Mouse (Mus musculus) adrenal gland, postnatal 10 days (tissue): ENCODE measurements around the gene Zfp300. TPM values are rescaled to one million over a fixed set of nuclear protein-coding genes. Genes with fewer than 3 reads are reported as not detected.

Source experiments
- DNase-seq: peaks from one replicate; pipeline ENCODE4 v3.0.0; 2021; ENCODE audit warnings: mixed read lengths
- long read RNA-seq, 2 experiments: library from polyadenylated mRNA; stranded (forward); transcript quantifications; one replicate each; pipeline ENCODE4 v2.0.0; 2021
- total RNA-seq, 2 experiments: library from RNA; stranded (reverse); gene quantifications; 2 replicates each; pipeline ENCODE4 v1.2.3; 2021

The Zfp300 gene
- 1 to 10 TPM; 1.5 to 2.9 TPM for total RNA-seq
- long read RNA-seq, experiment 1, partial matches to known transcripts, result 0 of 2 reads
- long read RNA-seq, experiment 1, other reads (novel, unspliced or antisense), result 2 of 2 reads
- long read RNA-seq, experiment 2, result 0 reads

DNA sequence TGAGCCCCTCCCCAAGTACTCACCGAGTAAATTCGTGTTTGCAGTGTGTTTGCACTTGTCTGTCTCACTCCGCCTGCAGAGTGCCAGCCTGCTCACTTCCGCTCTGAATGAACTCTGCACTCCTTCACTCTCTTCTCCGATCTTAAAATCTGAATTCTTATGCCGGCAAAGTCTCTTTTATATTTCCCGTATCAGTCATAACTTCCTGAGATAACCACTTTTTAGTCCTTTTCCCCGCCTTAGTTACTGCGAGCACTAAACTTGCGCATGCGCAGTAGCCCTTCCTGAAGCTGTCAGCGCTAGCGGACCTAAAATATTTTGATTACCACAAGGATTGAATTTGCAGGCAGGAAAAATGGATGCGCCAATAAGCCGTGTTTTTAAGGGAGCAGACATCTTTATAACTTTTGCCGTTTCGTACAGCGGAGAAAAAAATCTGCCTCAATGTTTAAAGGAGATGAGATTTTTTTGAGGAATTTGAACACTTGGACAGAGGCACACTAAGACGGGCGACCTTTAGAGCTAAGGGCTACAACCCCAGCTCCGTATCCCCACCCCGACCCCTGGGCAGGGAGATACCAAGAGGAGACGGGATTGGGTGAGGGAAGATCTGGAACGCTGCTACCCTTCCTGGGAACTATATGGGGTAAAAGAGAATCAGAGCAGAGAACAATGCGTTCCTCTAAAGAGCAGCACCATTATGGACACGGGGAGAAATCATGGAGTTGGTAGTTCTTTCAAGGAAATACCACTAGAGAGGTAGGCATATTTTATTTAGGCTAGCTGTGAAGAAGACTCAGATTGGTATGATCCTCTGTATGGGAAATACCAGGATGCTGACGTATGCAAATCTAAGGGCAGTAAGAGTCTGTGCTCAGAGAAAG, at the start of gene Zfp300:
TSS of gene Zfp300 (minus strand) at position 545 of the 884 bp plus-strand sequence.
- peak; percentile 73 for DNase-seq

DNA sequence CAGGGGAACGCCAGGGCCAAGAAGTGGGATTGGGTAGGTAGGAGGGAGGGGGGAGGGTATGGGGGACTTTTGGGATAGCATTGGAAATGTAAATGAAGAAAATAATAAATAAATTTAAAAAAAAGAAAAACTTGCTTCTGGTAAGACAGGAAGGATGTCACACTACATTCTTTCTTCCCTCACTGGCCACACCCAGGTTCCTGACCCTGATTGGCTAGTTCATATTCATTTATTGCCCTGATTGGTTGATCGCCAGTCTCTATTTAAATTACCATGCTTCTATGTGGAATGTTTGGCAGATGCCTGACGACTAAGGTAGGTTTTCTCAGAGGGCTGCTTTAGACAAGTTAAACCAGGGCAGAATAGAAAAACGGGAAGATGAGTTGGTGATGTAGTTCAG, 26.2 kb upstream of the Zfp300 start, which contains the start of gene Ssxa1:
TSS of gene Ssxa1 (plus strand) at position 301 of the 400 bp plus-strand sequence.
- DNase-seq, result no peak

DNA sequence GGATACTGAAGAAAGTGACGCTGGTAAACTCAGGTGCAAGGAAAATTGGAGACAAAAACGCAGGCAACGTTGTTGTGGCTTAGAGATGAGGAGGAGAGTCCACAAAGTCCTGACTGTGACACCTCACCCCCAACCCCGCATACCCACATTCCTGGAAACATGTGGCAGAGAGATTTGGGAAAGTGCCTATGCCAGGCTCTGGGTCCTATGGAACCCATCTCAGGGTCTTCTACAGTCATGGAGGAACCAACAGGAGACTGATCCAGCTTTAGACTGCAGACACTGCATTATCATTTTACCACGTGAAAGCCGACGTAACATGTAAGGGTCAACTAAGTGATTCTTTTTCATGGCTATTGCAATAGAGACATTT, 526 bp upstream of the Zfp300 start:
- no peak for DNase-seq

DNA sequence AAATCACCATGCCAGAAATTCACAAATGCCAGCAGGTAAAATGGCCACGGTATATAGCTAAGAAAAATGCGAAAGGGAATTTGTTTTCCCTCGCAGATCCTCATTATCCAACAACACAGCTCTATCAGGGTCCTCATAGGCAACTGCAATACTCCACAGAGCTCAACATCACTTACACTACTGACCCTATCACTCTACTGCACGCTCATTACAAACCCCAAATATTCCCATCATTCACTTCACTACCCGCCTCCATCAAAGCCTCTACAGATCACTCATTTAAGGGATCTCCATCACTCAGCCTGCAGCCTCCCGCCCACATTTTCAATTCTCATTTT, 713 bp downstream of the Zfp300 start:
- DNase-seq, result no peak

DNA sequence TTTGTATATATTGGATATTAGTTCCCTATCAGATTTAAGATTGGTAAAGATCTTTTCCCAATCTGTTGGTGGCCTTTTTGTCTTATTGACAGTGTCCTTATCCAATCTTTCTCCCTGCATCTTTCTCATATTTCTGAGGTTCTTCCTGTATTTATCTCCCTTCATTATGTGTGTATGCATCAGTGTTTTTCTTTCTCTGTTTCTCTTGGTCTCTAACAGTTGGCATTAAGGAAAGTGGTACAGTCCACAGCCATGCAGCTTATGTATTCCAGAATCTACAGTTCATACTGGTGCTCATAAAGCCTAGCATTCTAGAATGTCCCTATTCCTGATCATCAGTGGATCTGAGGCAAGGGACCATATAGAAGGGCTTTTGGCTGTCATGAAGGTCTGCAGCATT, 21.2 kb downstream of the Zfp300 start, which contains the start of gene Spaca5:
TSS of gene Spaca5 (plus strand) at position 301 of the 400 bp plus-strand sequence.
- DNase-seq, result no peak

- peak; percentile 0 for DNase-seq
These were observed 26.8 kb downstream of the Zfp300 start for GRCm38 (mm10) chrX:21062544-21062890.

DNA sequence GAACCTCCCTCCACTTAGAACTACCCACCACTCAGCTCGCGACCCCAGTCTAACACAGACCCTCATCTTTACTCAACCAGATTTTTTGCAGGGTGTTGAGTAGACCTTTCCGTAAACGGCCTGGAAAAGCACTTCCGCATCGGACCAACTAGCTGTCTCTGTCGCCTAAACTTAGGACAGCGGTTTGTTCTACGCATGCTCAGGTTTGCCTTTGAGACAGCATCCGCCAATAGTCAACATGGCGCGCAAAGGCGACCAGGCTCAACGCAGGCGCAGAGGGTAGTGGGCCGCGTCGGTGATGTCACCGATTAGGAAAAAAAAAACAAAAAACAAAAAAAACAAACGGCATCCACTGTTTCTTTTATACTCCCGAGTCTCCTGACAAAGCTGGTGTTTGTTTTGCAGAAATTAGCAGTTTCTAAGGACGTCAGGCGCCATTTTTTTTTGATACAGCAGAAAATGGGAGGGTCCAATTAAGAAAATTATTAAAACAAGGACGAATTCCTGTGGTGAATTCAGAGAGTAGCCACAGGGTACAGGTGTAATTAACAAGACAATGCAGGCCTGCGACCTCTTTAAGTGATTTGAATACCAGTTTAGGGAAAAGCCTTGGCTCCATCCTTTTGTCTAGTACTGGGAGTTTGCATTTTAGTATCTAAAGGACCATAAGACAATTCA, 27.3 kb downstream of the Zfp300 start, which contains the start of gene Zfp182:
TSS of gene Zfp182 (minus strand) at position 451 of the 678 bp plus-strand sequence.
- DNase-seq, result peak; percentile 83

DNA sequence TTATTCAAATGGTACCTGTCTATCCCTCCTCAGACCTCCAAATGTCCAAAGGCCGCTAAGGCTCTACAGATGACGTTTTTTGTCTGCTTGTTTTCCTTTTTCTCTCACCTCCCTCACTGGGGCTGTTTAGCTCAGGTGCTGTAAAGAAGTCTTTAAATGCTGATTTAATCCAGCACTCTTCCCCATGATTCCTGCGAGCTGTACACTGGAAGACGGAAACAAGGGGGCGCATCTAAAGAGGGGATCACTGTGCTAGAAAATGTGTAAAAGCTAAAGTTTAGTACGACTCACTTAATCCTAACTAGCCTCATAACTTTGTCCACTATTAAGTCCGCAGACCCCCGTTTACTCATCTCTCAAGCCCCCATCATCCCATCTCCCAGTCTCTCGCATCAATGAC, 27.9 kb downstream of the Zfp300 start:
- DNase-seq, result peak; percentile 2

Other genes with a start within 250 kb of the Zfp300 start
- gene Timp1, start 219.4 kb downstream of the Zfp300 start, total RNA-seq, result 10 to 100 TPM; 21.8 to 23.3 TPM
- 10 to 100 TPM in 1 of 2 experiments, 1 to 10 TPM in 1; 6.4 to 12.3 TPM for gene Syn1, start 168.5 kb downstream of the Zfp300 start, total RNA-seq
- gene Cfp, start 158.0 kb downstream of the Zfp300 start, total RNA-seq, result 10 to 100 TPM; 18.5 to 19.1 TPM
- 10 to 100 TPM; 11.9 to 16.3 TPM for gene Elk1, start 138.9 kb downstream of the Zfp300 start, total RNA-seq
- 10 to 100 TPM; 36.0 to 42.0 TPM for gene Uxt, start 127.5 kb downstream of the Zfp300 start, total RNA-seq
- 1 to 10 TPM; 6.6 to 9.5 TPM for gene Zfp182, start 27.2 kb downstream of the Zfp300 start, total RNA-seq
- not detected for gene Spaca5, start 21.1 kb downstream of the Zfp300 start, total RNA-seq
- gene Ssxa1, start 26.3 kb upstream of the Zfp300 start, total RNA-seq, result not detected
- gene Gm21876, start 86.1 kb upstream of the Zfp300 start, total RNA-seq, result not detected